Mouse (Mus musculus): ENCODE data around the gene Heatr3. TPM values are rescaled to one million over a fixed set of nuclear protein-coding genes. Genes with fewer than 3 reads are reported as not detected.

Gene Heatr3
- total and polyA plus RNA-seq, 3 experiments = 14.4 to 21.4 (median 21.0) TPM

DNA sequence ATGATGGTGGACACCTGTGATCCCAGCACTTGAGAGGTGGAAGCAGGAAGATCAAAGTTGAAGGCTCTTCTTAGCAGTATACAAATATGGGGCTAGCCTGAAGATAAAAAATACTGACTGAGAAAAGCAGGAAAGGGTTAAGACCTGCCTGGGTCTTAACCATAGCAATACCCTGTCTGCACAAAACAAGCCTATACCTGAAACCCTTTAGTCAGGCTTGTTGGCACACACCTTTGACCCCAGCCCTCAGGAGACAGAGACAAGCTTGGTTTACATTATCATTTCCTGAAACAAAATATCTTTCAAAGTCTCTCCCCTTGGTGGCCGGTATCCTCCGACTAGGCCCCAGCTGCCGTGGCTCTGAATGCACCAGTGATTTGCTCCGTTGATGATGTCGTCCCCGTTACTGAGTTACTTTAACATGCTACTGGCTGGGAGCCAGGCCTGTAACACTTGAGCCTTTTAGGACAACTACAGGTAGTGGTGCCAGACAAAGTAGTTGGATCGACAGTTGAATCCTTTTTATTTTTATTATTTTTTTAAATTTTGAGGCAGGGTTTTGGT lies 6.8 kb upstream of the Heatr3 start:
- Histone ChIP-seq H3K27ac (no peak overlapping the region), H3K27me3 (ENCODE audit: control insufficient read depth, insufficient read depth, low read length) (no peaks in the 10 kb centered on the region), H3K4me3 (no peak overlapping the region), H3K9ac (ENCODE audit: low read depth, low read length) (no peak overlapping the region), H3K36me3 (ENCODE audit: control insufficient read depth, insufficient read depth, low read length) (peaks cover 4% of the 10 kb centered on the region; the same call in 1 of the 2 replicates), H3K79me2 (replicated peaks; ENCODE audit: control insufficient read depth, insufficient read depth, low read length) (peaks cover 2% of the 10 kb centered on the region; the same call in 1 of the 2 replicates), H3K4me1 (ENCODE audit: control insufficient read depth, insufficient read depth, low read length) (no peaks in the 10 kb centered on the region; the same call in 1 of the 2 replicates)
- intact Hi-C loops (cut with DNase I) = loop anchor here (10.0 kb wide), 1 partner anchor 214 kb away; no protein-coding TSS in a partner anchor
- WGBS = 62% methylated on average over 7 of the region's 7 CpGs
- DNase-seq = no peak
- no peak for TF ChIP-seq EP300 (IDR thresholded peaks at IDR 0.05; ENCODE audit: insufficient read depth, low read depth, low read length)
- no peak for TF ChIP-seq POLR2A (IDR thresholded peaks at IDR 0.05; ENCODE audit: insufficient read depth, low read depth, low read length)
- TF ChIP-seq CTCF (IDR thresholded peaks at IDR 0.05) = no peak

DNA sequence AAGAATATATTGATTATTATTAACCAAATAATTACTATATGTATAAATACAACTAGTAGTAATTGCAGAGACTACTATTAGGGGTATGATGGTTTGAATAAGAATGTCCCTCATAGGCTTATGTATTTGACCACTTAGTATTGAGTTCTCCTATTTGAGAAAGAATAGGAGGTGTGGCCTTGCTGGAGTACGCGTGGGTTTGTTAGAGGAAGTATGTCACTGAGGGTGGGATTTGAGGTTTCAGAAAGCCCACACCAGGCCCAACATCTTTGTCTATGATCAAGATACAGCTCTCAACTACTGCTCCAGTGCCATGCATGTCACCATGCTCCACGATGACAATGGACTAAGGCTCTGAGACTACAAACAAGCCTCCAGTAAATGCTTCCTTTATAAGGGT lies 1.6 kb downstream of the Heatr3 start:
- Histone ChIP-seq H3K4me1 (ENCODE audit: control insufficient read depth, insufficient read depth, low read length) (peaks cover 2% of the 10 kb centered on the region), H3K79me2 (replicated peaks; ENCODE audit: control insufficient read depth, insufficient read depth, low read length) (no peaks in the 10 kb centered on the region), H3K4me3 (no peak overlapping the region), H3K27me3 (ENCODE audit: control insufficient read depth, insufficient read depth, low read length) (no peaks in the 10 kb centered on the region), H3K9ac (ENCODE audit: low read depth, low read length) (no peak overlapping the region), H3K27ac (no peak overlapping the region), H3K36me3 (ENCODE audit: control insufficient read depth, insufficient read depth, low read length) (peaks cover 2% of the 10 kb centered on the region)
- WGBS = 86% methylated on average over 3 of the region's 3 CpGs
- intact Hi-C loops (cut with DNase I) = loop anchor here (5.0 to 10.0 kb wide), 2 partner anchors 58 to 206 kb away; partner anchors contain the start of gene Tent4b
- no peak for DNase-seq
- TF ChIP-seq POLR2A (IDR thresholded peaks at IDR 0.05; ENCODE audit: insufficient read depth, low read depth, low read length) = no peak
- no peak for TF ChIP-seq EP300 (IDR thresholded peaks at IDR 0.05; ENCODE audit: insufficient read depth, low read depth, low read length)
- no peak for TF ChIP-seq CTCF (IDR thresholded peaks at IDR 0.05)

DNA sequence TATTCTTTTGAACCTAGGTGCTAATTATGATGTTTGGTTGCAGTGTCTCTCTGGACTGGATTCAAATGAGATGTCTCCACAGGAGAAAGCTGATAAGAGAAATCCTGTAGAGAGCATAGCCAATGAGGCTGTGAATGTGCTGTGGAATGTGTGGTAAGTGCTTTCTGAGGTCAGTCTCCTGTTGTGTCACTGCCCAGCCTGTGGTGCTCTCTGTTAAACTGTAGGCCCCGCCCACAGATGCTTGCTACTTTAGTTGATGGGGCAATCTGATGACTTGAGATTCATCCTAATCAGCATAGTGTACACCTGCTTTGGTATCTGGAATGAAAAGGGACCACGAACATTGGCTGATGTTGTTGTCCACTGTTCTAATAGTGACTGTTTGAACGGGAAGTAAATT lies 4.0 kb downstream of the Heatr3 start:
- intact Hi-C loops (cut with DNase I) = no loop called here
- H3K4me1 ChIP-seq (ENCODE audit: control insufficient read depth, insufficient read depth, low read length) = peaks cover 2% of the 10 kb centered on the region
- no peaks in the 10 kb centered on the region for H3K79me2 ChIP-seq (replicated peaks; ENCODE audit: control insufficient read depth, insufficient read depth, low read length)
- H3K27me3 ChIP-seq (ENCODE audit: control insufficient read depth, insufficient read depth, low read length) = no peaks in the 10 kb centered on the region
- no peak overlapping the region for H3K9ac ChIP-seq (ENCODE audit: low read depth, low read length)
- H3K36me3 ChIP-seq (ENCODE audit: control insufficient read depth, insufficient read depth, low read length) = peaks cover 2% of the 10 kb centered on the region
- DNase-seq = no peak
- WGBS = 67% methylated on average over 3 of the region's 3 CpGs
- no peak overlapping the region for H3K27ac ChIP-seq
- TF ChIP-seq CTCF (IDR thresholded peaks at IDR 0.05) (no peak), POLR2A (IDR thresholded peaks at IDR 0.05; ENCODE audit: insufficient read depth, low read depth, low read length) (no peak), EP300 (IDR thresholded peaks at IDR 0.05; ENCODE audit: insufficient read depth, low read depth, low read length) (no peak)
- no peak overlapping the region for H3K4me3 ChIP-seq

DNA sequence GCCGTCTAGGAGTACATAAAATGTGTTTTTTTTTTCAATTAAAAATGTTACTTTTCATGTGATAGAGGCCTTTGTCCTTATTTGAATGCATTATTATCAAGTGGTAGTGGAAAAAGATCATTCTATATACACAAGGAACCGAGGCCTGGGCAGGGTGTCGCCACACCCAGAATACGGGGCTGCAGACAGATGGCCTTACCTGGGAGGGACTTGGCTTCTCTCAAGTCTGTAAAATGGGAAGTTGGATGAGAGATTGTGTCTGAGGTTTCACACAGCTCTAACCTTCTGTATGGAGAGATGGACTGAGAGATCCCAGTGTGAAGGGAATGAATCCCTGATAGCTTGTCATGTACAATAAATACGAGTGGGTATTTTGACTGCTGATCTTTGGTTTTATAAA lies 6.4 kb downstream of the Heatr3 start:
- 84% methylated on average over 5 of the region's 5 CpGs for WGBS
- TF ChIP-seq CTCF (IDR thresholded peaks at IDR 0.05) (no peak), POLR2A (IDR thresholded peaks at IDR 0.05; ENCODE audit: insufficient read depth, low read depth, low read length) (no peak), EP300 (IDR thresholded peaks at IDR 0.05; ENCODE audit: insufficient read depth, low read depth, low read length) (no peak)

DNA sequence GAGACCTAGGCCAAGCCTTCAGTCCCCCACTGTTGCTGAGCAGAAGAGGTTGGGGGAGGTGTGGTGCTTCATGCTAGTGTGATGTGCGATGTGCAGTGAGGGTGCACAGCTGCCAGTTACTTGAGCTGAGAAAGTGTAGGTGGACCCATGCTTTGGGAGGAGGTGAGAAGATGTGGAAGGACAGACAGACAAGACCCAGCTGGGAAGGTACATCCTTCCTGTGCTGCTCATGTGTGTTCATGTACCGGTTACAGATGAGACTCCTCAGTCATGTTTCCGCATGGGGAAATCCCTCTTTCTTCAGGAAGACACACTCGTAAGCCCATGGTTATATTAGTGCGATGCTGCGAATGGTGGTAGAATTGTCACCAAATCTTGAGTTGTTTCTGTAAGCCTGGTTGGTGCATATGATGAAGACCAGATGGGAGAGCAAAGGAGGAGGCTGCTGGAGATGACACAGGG lies 13.3 kb downstream of the Heatr3 start:
- 94% methylated on average over 6 of the region's 6 CpGs for whole genome bisulfite sequencing
- intact Hi-C loops (cut with DNase I) = no loop called here

More for the DNA sequence above, 6.4 kb downstream of the Heatr3 start:
- H3K36me3 ChIP-seq (ENCODE audit: control insufficient read depth, insufficient read depth, low read length) = peaks cover 5% of the 10 kb centered on the region
- no peak overlapping the region for H3K9ac ChIP-seq (ENCODE audit: low read depth, low read length)
- H3K4me3 ChIP-seq = no peak overlapping the region
- H3K79me2 ChIP-seq (replicated peaks; ENCODE audit: control insufficient read depth, insufficient read depth, low read length) = no peaks in the 10 kb centered on the region
- intact Hi-C loops (cut with DNase I) = no loop called here
- peaks cover 2% of the 10 kb centered on the region; the same call in 1 of the 2 replicates for H3K4me1 ChIP-seq (ENCODE audit: control insufficient read depth, insufficient read depth, low read length)
- no peak overlapping the region for H3K27ac ChIP-seq
- no peak for DNase-seq
- H3K27me3 ChIP-seq (ENCODE audit: control insufficient read depth, insufficient read depth, low read length) = no peaks in the 10 kb centered on the region

More for the DNA sequence above, 13.3 kb downstream of the Heatr3 start:
- Histone ChIP-seq H3K4me3 (no peak overlapping the region), H3K9ac (ENCODE audit: low read depth, low read length) (no peak overlapping the region), H3K4me1 (ENCODE audit: control insufficient read depth, insufficient read depth, low read length) (no peaks in the 10 kb centered on the region), H3K36me3 (ENCODE audit: control insufficient read depth, insufficient read depth, low read length) (peaks cover 4% of the 10 kb centered on the region), H3K79me2 (replicated peaks; ENCODE audit: control insufficient read depth, insufficient read depth, low read length) (no peaks in the 10 kb centered on the region), H3K27me3 (ENCODE audit: control insufficient read depth, insufficient read depth, low read length) (no peaks in the 10 kb centered on the region), H3K27ac (no peak overlapping the region)
- TF ChIP-seq CTCF (IDR thresholded peaks at IDR 0.05) = no peak
- no peak for TF ChIP-seq EP300 (IDR thresholded peaks at IDR 0.05; ENCODE audit: insufficient read depth, low read depth, low read length)
- TF ChIP-seq POLR2A (IDR thresholded peaks at IDR 0.05; ENCODE audit: insufficient read depth, low read depth, low read length) = no peak
- no peak for DNase-seq

Data from heart, adult 2 months (tissue).